Mouse (Mus musculus) limb, embryonic 14.5 days (tissue): Measurements from ENCODE around the gene Rsph9. TPM values are rescaled to one million over a fixed set of nuclear protein-coding genes. Genes with fewer than 3 reads are reported as not detected.

Source experiments
- ATAC-seq: fragments of 200-750 bp; cut with Nextera tagmentation; 2 replicates; pipeline ENCODE4 v1.8.0; 2017; ENCODE audit warnings: low read depth, moderate number of reproducible peaks, moderate TSS enrichment; ENCODE audit not compliant: low FRiP score
- DNase-seq: peaks from one replicate; pipeline ENCODE4 v3.0.0-alpha.2; 2015; ENCODE audit warnings: low spot score
- H3K27ac ChIP-seq: fragments of 300-500 bp; sonication (generic); replicated peaks from 2 replicates; pipeline ENCODE4 v1.5.1; 2014; ENCODE audit warnings: low read depth, mild to moderate bottlenecking, low read length, moderate library complexity, mixed read lengths
- H3K27me3 ChIP-seq: fragments of 300-500 bp; sonication (generic); 2 replicates; pipeline ENCODE4 v1.6.1; 2014; ENCODE audit warnings: low read length, mixed read lengths; ENCODE audit not compliant: control insufficient read depth, insufficient read depth
- H3K36me3 ChIP-seq: fragments of 300-500 bp; sonication (generic); 2 replicates; pipeline ENCODE4 v1.6.1; 2014; ENCODE audit warnings: mild to moderate bottlenecking, low read length, moderate library complexity, mixed read lengths; ENCODE audit not compliant: control insufficient read depth, insufficient read depth
- H3K4me1 ChIP-seq: fragments of 300-500 bp; sonication (generic); 2 replicates; pipeline ENCODE4 v1.6.1; 2014; ENCODE audit warnings: antibody characterized with exemption, low read length, mixed read lengths; ENCODE audit not compliant: control insufficient read depth, insufficient read depth
- H3K4me2 ChIP-seq: fragments of 300-500 bp; sonication (generic); replicated peaks from 2 replicates; pipeline ENCODE4 v1.6.1; 2014; ENCODE audit warnings: low read depth, mild to moderate bottlenecking, low read length, moderate library complexity; ENCODE audit not compliant: severe bottlenecking
- H3K4me3 ChIP-seq: fragments of 300-500 bp; sonication (generic); replicated peaks from 2 replicates; pipeline ENCODE4 v1.5.1; 2014; ENCODE audit warnings: low read length
- H3K9ac ChIP-seq: fragments of 300-500 bp; sonication (generic); 2 replicates; pipeline ENCODE4 v1.6.1; 2014; ENCODE audit warnings: mild to moderate bottlenecking, low read depth, low read length, moderate library complexity; ENCODE audit not compliant: severe bottlenecking
- H3K9me3 ChIP-seq: fragments of 300-500 bp; sonication (generic); 2 replicates; pipeline ENCODE4 v1.6.1; 2016; ENCODE audit warnings: low read length; ENCODE audit not compliant: control insufficient read depth
- POLR2A ChIP-seq: fragments of 200-500 bp; IDR thresholded peaks from 2 replicates; pipeline ENCODE4 v1.8.0; 2012; ENCODE audit warnings: inconsistent platforms, mild to moderate bottlenecking, moderate library complexity, borderline replicate concordance; ENCODE audit not compliant: insufficient read depth, insufficient read length; ENCODE audit errors: extremely low read depth
- WGBS: fragments of 180-500 bp; shearing (Covaris S2); extraction: QIAGEN DNeasy Blood & Tissue Kit; methylation state at CpG from one replicate; pipeline ENCODE4 v1.1.7; 2014; 5-methylcytosine and 5-hydroxymethylcytosine counted together
- polyA plus RNA-seq, 2 experiments: library from polyadenylated mRNA; depleted of rRNA in 1 of 2; stranded (reverse) in 1 of 2; unstranded in 1 of 2; fragments of >200 nt; fragmentation: Nextera tagmentation in 1 of 2; extraction: Ambion mirVana in 1 of 2; gene quantifications; 2 replicates each; pipeline versions ENCODE4 v1.2.1 to v1.2.3; 2012 to 2014

Rsph9 gene
- polyA plus RNA-seq, 2 experiments, result 10.1 to 11.8 TPM

DNA sequence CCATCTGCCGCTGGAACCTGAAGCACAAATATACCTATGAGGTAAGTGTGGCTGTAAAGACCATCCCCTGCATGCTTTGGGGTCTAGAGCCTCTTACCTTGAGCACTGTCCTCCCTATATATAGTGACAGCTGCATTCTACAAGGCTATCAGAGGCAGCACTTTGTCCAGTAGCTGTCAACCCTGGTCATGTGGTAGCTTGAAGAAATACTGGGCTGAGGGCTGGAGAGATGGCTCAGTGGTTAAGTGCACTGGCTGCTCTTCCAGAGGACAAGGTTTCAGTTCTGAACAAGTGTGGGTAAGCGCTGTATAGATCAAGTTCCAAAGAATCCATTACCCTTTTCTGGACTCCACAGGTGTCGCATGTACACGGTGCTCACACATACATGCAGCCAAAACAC, 21.2 kb downstream of the Rsph9 start:
- DNase-seq, result no peak
- no peak overlapping the region for H3K27ac ChIP-seq
- no peaks in the 10 kb centered on the region for H3K9me3 ChIP-seq
- no peaks in the 10 kb centered on the region for H3K27me3 ChIP-seq
- WGBS, result 96% methylated on average over 4 of the region's 4 CpGs
- ATAC-seq, result no peak
- no peaks in the 10 kb centered on the region for H3K4me1 ChIP-seq
- H3K36me3 ChIP-seq, result peaks cover 84% of the 10 kb centered on the region
- no peak for TF ChIP-seq POLR2A
- H3K4me2 ChIP-seq, result no peak overlapping the region
- H3K4me3 ChIP-seq, result no peak overlapping the region
- H3K9ac ChIP-seq, result no peak overlapping the region

DNA sequence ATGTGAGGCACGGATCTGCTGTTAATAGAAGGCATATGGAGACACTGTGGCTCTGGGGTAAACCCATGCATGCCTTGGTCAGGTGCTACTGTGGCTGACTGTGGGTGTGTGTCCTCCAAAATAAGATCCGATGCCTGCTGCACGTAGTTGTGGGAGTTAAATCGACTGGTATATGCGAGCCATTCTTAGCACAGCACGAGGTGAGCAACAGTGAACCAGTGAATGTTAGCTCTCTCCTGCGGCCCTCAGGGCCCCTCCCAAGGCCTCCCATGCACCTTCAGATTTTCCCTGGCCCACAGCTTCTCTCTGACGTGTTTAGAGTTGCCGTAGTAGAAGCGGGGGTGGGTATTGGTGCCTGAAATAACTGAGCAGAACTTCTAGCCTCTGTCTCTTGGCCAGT, 24.4 kb downstream of the Rsph9 start:
- no peak overlapping the region for H3K27ac ChIP-seq
- no peak for ATAC-seq

DNA sequence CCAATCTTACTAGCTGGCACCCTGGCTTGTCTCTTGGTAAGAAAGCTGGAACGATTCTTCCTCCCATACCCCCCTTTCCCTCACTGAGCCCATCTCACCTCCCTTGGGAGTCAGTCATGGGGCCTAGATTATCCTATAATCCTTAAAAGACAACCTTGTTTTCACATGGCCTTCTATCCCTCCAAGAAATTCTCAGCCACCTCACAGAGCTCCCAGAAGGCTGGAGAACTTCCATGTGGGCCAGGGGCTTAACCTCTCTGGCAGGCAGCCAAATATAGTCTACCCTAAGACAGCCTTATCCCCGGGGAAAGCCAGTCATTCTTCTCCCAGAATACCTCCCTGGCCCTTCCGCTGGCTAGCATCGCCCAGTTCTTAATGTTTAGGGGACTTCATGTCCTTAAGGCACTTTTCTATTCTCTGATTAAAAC, 25.6 kb downstream of the Rsph9 start:
- Histone ChIP-seq H3K27ac (no peak overlapping the region), H3K4me1 (peaks cover 6% of the 10 kb centered on the region), H3K36me3 (peaks cover 46% of the 10 kb centered on the region), H3K9me3 (no peaks in the 10 kb centered on the region), H3K4me2 (no peak overlapping the region), H3K4me3 (no peak overlapping the region), H3K9ac (no peak overlapping the region; the same call in 1 of the 2 replicates), H3K27me3 (no peaks in the 10 kb centered on the region)
- DNase-seq, result no peak
- no peak for TF ChIP-seq POLR2A
- WGBS, result 59% methylated on average over 4 of the region's 4 CpGs
- no peak for ATAC-seq

More for the DNA sequence above, 24.4 kb downstream of the Rsph9 start:
- peaks cover 58% of the 10 kb centered on the region for H3K36me3 ChIP-seq
- no peak overlapping the region for H3K9ac ChIP-seq
- H3K4me2 ChIP-seq, result no peak overlapping the region
- no peak overlapping the region for H3K4me3 ChIP-seq
- TF ChIP-seq POLR2A, result no peak
- peaks cover 6% of the 10 kb centered on the region for H3K4me1 ChIP-seq
- DNase-seq, result no peak
- no peaks in the 10 kb centered on the region for H3K9me3 ChIP-seq
- 86% methylated on average over 10 of the region's 10 CpGs for WGBS
- H3K27me3 ChIP-seq, result no peaks in the 10 kb centered on the region

DNA sequence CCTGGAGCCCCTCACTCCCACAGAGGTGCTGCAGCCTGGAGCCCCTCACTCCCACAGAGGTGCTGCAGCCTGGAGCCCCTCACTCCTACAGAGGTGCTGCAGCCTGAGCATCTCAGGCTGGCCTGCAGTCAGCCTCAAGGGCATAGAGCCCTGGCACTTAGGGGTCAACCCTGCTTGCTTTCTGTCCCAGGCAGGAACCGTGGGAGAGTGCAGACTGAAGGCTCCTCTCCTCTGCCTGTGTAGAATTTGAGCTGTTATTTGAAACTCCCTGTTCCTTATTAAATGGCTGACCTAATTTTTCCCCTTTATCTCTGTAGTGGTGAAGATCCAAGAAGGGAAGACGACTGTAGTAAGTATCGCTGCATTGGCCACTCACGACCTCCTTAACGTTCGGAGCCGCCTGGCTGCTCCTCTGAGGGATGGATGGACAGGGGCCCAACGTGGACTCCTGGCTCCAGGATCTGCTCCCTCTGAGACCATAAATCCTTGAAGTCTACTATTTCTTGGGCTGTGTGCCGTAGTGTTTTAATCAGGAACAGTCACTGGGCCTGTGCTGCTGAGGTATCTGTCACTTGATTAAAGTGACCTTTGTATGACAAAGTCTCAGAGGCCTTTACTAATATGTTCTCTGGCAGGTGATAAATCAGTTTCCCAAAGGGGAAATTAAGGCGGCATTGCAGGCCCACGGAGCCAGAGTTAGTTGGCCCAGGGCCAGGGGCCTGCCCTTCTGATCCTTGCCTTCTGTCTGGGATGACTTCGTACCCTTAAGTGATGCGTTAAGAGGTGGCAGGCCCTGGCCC, 26.2 kb downstream of the Rsph9 start:
- Histone ChIP-seq H3K27me3 (no peaks in the 10 kb centered on the region), H3K27ac (no peak overlapping the region), H3K4me3 (no peak overlapping the region), H3K4me2 (no peak overlapping the region), H3K36me3 (peaks cover 40% of the 10 kb centered on the region), H3K4me1 (peaks cover 6% of the 10 kb centered on the region), H3K9me3 (no peaks in the 10 kb centered on the region), H3K9ac (no peak overlapping the region; the same call in 1 of the 2 replicates)
- no peak for TF ChIP-seq POLR2A
- DNase-seq (no peak), ATAC-seq (no peak)
- WGBS, result 32% methylated on average over 13 of the region's 13 CpGs

DNA sequence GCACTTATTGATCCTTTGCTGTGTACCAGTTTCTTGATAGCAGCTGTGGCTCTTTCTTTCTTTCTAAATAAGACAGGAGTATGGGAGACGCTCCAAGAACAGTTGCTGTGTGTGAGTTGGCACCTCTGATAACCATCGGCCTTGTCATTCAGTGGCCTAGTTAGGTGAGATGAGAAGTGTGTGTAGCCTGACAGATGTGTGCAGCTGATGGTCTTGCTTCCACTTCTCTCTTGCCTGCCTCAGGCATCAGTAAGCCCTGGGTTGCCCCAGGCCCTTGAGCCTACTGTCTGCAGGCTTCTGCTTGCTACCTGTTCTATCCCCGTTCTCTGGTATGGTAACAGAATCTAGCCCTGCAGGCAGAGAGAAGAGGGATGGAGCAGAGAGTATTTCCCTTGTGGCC, 27.1 kb downstream of the Rsph9 start:
- ATAC-seq, result no peak
- H3K36me3 ChIP-seq, result peaks cover 31% of the 10 kb centered on the region
- no peak for DNase-seq
- WGBS, result 80% methylated on average over 3 of the region's 3 CpGs
- H3K9ac ChIP-seq, result no peak overlapping the region
- H3K4me1 ChIP-seq, result peaks cover 6% of the 10 kb centered on the region
- TF ChIP-seq POLR2A, result no peak
- H3K27ac ChIP-seq, result no peak overlapping the region
- H3K27me3 ChIP-seq, result no peaks in the 10 kb centered on the region
- H3K9me3 ChIP-seq, result no peaks in the 10 kb centered on the region
- no peak overlapping the region for H3K4me3 ChIP-seq
- no peak overlapping the region for H3K4me2 ChIP-seq
